Mouse (Mus musculus): Measurements from ENCODE around the gene Cyp4a12b. TPM values are rescaled to one million over a fixed set of nuclear protein-coding genes. Genes with fewer than 3 reads are reported as not detected.
"Not testable (repeated sequence)": the region's sequence is repeated elsewhere in the genome, so short reads cannot be mapped to it uniquely, and the experiment has no call there.

Cyp4a12b gene
- polyA plus RNA-seq (2016; fragmentation: Nextera tagmentation; extraction: Ambion mirVana), result not detected in 2 replicates

DNA sequence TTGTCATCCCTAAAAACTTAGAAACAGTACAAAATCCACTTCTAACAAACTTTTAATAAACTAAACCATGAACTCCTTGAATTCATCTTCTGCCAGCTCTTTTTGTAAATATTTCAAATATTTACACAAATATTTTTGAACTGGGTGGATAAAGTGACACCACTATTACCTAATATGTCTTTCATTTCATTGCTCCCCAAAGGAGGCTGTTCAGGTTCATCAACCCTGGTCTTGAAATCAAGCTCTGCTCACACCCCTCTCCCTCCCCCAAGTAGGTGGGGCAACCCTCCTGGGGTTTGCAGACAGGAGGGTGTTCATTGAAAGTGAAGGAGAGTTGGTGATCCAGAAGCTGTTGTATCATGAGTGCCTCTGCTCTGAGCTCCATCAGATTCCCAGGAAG, at the start of gene Cyp4a12b:
Gene Cyp4a12b, plus strand, starts transcription at position 301 of the 400 bp plus-strand sequence.
- H3K9me3 ChIP-seq (replicated peaks); H3K4me1 ChIP-seq; DNase-seq (ENCODE audit: low spot score); H3K36me3 ChIP-seq; H3K27me3 ChIP-seq (ENCODE audit: low read depth, poor library complexity, severe bottlenecking); H3K27ac ChIP-seq; H3K4me3 ChIP-seq: not testable (repeated sequence)

DNA sequence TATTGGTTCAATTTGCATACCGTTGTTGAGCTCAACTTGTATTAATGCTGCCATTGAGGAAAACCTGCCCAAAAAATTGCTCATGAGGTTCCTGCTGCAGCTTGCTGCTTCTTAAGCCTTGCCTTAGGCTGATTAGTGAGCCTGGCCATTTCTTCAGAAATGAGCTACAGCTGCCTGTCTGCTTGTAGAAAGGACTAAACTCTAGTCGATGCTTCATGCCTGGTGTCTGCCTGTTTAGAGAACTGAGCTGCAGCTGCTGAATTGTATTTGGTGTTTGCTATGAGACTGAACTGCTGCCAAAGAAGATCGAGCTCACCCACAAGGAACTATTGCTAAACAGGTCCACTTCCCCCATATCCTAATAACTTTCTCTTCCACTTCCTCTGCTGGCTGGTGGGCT, 45.8 kb upstream of the Cyp4a12b start:
- 90% methylated on average over 3 of the region's 3 CpGs for WGBS

DNA sequence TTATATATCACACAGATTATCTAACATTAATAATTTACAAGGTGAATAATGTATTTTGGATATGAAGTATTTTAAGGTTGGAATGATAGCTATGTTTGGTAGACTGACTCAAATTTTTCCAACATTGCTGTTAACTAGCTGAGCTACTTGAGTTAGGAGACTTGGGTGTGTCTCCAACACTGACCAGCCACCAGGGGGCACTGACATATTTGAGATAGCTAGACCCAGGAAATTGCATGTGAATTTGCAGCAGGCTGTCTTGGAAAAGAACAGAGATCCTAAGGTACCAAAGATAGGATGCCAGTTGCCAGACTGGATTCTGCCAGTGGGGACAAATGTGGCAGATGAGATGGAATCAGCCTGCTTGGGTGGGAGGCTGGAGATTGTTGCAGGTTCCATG, 43.4 kb upstream of the Cyp4a12b start:
- not testable (repeated sequence) for H3K27me3 ChIP-seq (ENCODE audit: low read depth, poor library complexity, severe bottlenecking); H3K4me1 ChIP-seq; H3K9me3 ChIP-seq (replicated peaks); H3K4me3 ChIP-seq; H3K36me3 ChIP-seq; DNase-seq (ENCODE audit: low spot score); H3K27ac ChIP-seq

More for the DNA sequence above, 45.8 kb upstream of the Cyp4a12b start:
- not testable (repeated sequence) for H3K9me3 ChIP-seq (replicated peaks); H3K4me3 ChIP-seq; H3K4me1 ChIP-seq; H3K27me3 ChIP-seq (ENCODE audit: low read depth, poor library complexity, severe bottlenecking); H3K27ac ChIP-seq; H3K36me3 ChIP-seq; DNase-seq (ENCODE audit: low spot score)

DNA sequence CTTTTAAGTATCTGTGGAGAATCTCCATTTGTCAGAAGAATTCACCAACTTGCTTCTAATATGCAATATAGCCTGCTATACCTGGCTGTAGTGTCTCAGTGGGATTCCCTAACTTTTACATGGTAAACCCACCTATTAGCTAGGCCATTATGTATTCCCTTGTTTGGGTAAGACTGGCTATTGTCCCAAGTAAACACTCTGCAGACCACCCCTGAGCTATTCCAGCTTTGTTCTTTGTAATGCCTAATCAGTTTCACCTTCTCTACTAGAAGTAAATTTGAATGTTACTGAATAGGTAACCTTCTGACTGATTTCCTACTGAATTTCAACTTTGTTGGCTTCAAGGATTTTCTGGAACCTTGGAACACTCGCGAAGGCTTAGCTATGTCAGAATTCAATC, 15.2 kb upstream of the Cyp4a12b start:
- H3K4me3 ChIP-seq; H3K27me3 ChIP-seq (ENCODE audit: low read depth, poor library complexity, severe bottlenecking); H3K4me1 ChIP-seq; H3K9me3 ChIP-seq (replicated peaks); H3K36me3 ChIP-seq; H3K27ac ChIP-seq; DNase-seq (ENCODE audit: low spot score): not testable (repeated sequence)
- WGBS, result 90% methylated on average over 2 of the region's 2 CpGs

DNA sequence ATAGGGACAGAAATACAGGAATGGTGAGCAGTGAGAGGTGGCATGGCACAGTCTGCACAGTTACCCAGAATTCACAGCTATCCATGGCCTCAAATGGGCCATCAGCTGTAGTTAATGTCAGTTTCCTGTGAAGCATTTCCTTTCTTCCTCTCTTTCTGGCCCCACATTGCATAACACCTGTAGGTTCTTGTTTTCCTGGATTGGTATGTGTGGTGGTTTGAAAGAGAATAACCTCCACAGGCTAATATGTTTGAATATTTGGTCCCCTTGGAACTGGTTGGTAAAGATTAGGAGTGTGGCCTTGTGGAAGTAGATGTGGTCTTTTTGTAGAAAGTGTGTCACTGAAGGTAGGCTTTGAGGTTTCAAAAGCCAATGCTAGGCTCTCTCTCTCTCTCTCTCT, 14.5 kb upstream of the Cyp4a12b start:
- H3K27me3 ChIP-seq (ENCODE audit: low read depth, poor library complexity, severe bottlenecking); H3K27ac ChIP-seq; DNase-seq (ENCODE audit: low spot score): not testable (repeated sequence)

DNA sequence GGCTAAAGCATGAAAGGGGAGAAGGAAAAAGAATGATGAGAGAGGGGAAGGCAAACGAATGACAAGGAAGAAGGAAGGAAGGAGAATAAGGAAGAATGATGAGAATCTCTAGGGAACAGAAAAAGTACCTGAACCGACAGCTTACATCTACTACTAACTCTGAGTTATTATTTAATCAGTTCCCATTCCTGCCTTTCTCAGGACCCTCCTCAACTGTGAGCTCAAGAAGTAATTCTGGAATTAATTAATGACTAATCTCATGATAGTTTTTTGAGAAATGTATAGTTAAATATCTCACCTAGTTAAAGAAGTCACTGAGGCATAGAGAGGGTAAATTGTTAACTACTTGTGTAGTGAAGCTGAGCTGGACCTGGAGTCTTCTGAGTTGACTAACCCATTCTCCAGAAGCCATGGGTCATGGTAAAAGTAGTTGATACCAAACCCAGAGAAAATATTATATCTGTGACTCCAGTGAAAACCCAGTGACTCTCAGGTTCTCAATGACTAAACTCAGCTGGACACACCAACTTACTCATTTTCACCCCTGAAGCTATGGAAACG, 39.2 kb downstream of the Cyp4a12b start:
- DNase-seq (ENCODE audit: low spot score), result no peak
- Histone ChIP-seq H3K27ac (no peak overlapping the region), H3K4me1 (no peaks in the 10 kb centered on the region), H3K36me3 (no peaks in the 10 kb centered on the region), H3K4me3 (no peak overlapping the region), H3K9me3 (replicated peaks) (no peaks in the 10 kb centered on the region), H3K27me3 (ENCODE audit: low read depth, poor library complexity, severe bottlenecking) (no peaks in the 10 kb centered on the region)
- WGBS, result 70% methylated on average over 3 of the region's 3 CpGs

More for the DNA sequence above, 14.5 kb upstream of the Cyp4a12b start:
- not testable (repeated sequence) for H3K4me1 ChIP-seq; H3K4me3 ChIP-seq; H3K36me3 ChIP-seq; H3K9me3 ChIP-seq (replicated peaks)

DNA sequence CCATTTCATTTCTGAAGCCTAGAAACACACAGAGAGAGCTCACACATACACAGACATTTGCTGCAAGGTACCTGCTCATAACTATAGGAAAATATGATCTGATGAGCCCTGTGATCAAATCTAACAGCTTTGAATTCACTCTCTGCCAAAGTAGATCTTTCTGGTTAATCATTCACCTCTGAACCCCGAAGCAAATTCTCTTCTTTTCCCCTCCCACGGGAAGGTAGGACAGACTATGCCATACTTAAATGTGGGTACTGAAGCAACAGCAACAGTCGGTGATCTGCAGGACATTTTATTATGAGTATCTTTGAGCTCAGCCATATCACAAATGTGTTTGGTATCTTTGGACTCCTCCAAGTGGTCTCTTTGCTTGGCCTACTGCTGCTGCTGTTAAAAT, 40.9 kb downstream of the Cyp4a12b start, which contains the start of gene Cyp4a30b:
Gene Cyp4a30b, plus strand, starts transcription at position 301 of the 400 bp plus-strand sequence.
- no peaks in the 10 kb centered on the region for H3K4me1 ChIP-seq
- WGBS, result 82% methylated on average over 3 of the region's 3 CpGs
- H3K4me3 ChIP-seq, result no peak within 1 kb of the TSS
- no peak for DNase-seq (ENCODE audit: low spot score)
- H3K36me3 ChIP-seq, result no peaks in the 10 kb centered on the region
- H3K27ac ChIP-seq, result no peak within 1 kb of the TSS
- H3K9me3 ChIP-seq (replicated peaks), result no peaks in the 10 kb centered on the region
- H3K27me3 ChIP-seq (ENCODE audit: low read depth, poor library complexity, severe bottlenecking), result no peaks in the 10 kb centered on the region

DNA sequence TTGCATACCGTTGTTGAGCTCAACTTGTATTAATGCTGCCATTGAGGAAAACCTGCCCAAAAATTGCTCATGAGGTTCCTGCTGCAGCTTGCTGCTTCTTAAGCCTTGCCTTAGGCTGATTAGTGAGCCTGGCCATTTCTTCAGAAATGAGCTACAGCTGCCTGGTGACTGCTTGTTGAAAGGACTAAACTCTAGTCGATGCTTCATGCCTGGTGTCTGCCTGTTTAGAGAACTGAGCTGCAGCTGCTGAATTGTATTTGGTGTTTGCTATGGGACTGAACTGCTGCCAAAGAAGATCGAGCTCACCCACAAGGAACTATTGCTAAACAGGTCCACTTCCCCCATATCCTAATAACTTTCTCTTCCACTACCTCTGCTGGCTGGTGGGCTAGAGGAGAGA, 62.2 kb downstream of the Cyp4a12b start:
- not testable (repeated sequence) for H3K27ac ChIP-seq; H3K36me3 ChIP-seq; H3K4me1 ChIP-seq; DNase-seq (ENCODE audit: low spot score); H3K9me3 ChIP-seq (replicated peaks); H3K4me3 ChIP-seq; H3K27me3 ChIP-seq (ENCODE audit: low read depth, poor library complexity, severe bottlenecking)
- 83% methylated on average over 3 of the region's 3 CpGs for WGBS

DNA sequence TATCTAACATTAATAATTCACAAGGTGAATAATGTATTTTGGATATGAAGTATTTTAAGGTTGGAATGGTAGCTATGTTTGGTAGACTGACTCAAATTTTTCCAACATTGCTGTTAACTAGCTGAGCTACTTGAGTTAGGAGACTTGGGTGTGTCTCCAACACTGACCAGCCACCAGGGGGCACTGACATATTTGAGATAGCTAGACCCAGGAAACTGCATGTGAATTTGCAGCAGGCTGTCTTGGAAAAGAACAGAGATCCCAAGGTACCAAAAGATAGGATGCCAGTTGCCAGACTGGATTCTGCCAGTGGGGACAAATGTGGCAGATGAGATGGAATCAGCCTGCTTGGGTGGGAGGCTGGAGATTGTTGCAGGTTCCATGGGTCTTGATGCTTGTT, 64.6 kb downstream of the Cyp4a12b start:
- not testable (repeated sequence) for H3K36me3 ChIP-seq; H3K27ac ChIP-seq; H3K4me1 ChIP-seq; DNase-seq (ENCODE audit: low spot score); H3K27me3 ChIP-seq (ENCODE audit: low read depth, poor library complexity, severe bottlenecking); H3K9me3 ChIP-seq (replicated peaks); H3K4me3 ChIP-seq

DNA sequence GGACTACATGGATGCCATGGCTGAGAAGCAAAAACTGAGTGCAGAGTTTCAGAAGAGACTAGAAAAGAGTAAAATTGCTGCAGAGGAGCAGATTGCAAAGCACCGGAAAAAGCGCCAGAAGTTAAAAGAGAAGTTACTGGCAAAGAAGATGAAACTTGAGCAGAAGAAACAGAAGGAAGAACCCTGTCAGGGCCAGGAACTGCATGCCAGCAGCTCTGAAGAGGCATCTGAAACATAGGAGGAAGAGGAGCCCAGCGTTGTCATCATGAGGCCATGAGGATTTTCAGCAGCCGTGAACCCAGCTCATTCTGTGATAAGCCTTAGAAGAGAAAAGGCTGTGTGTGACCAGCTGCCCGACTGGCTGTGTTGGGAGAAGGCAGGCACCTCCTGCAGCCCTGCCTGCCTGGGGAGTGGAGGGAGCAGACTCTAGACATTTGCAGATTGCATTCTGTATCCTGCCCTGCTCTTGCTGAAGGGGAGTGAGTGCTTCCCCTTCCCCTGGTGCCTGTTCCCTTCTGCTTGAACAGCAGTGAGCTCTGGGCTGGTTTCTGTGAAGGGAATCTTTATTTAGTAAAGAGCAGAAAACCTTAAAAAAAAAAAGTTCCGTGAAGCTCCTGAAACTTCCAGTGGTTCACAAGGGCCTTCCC, 69.7 kb downstream of the Cyp4a12b start:
- Histone ChIP-seq H3K27ac (no peak overlapping the region), H3K4me3 (no peak overlapping the region), H3K27me3 (ENCODE audit: low read depth, poor library complexity, severe bottlenecking) (no peaks in the 10 kb centered on the region), H3K9me3 (replicated peaks) (no peaks in the 10 kb centered on the region), H3K4me1 (no peaks in the 10 kb centered on the region), H3K36me3 (no peaks in the 10 kb centered on the region)
- DNase-seq (ENCODE audit: low spot score), result no peak
- WGBS, result 75% methylated on average over 6 of the region's 6 CpGs

Other genes with a start within 250 kb of the Cyp4a12b start
- gene Cyp4a29, start 169.5 kb upstream of the Cyp4a12b start, polyA plus RNA-seq (2016; fragmentation: Nextera tagmentation; extraction: Ambion mirVana), result not detected in 2 replicates
- gene Cyp4a12a, start 112.6 kb upstream of the Cyp4a12b start, polyA plus RNA-seq (2016; fragmentation: Nextera tagmentation; extraction: Ambion mirVana), result not detected in 2 replicates
- gene Cyp4a30b, start 41.0 kb downstream of the Cyp4a12b start, polyA plus RNA-seq (2016; fragmentation: Nextera tagmentation; extraction: Ambion mirVana), result not detected in 2 replicates
- gene Cyp4a14, start 84.5 kb downstream of the Cyp4a12b start, polyA plus RNA-seq (2016; fragmentation: Nextera tagmentation; extraction: Ambion mirVana), result not detected in 2 replicates
- not detected in 2 replicates for gene Cyp4a10, start 106.6 kb downstream of the Cyp4a12b start, polyA plus RNA-seq (2016; fragmentation: Nextera tagmentation; extraction: Ambion mirVana)
- not detected in 2 replicates for gene Cyp4a31, start 152.0 kb downstream of the Cyp4a12b start, polyA plus RNA-seq (2016; fragmentation: Nextera tagmentation; extraction: Ambion mirVana)
- not detected in 2 replicates for gene Cyp4a32, start 189.3 kb downstream of the Cyp4a12b start, polyA plus RNA-seq (2016; fragmentation: Nextera tagmentation; extraction: Ambion mirVana)
- gene Cyp4b1, start 236.1 kb downstream of the Cyp4a12b start, polyA plus RNA-seq (2016; fragmentation: Nextera tagmentation; extraction: Ambion mirVana), result not detected in 2 replicates